Mouse (Mus musculus): ENCODE data around the gene Tmtc4. TPM values are rescaled to one million over a fixed set of nuclear protein-coding genes. Genes with fewer than 3 reads are reported as not detected.

The Tmtc4 gene
- polyA plus RNA-seq, 2 experiments from 2014 or later, result 11.8 to 18.5 TPM

Other genes starting within 250 kb of the Tmtc4 start
- 10 to 100 TPM; 22.4 to 35.6 TPM for gene Ggact, start 70.3 kb downstream of the Tmtc4 start, polyA plus RNA-seq (2017; shearing (Covaris generic))